Mouse (Mus musculus) olfactory bulb, adult 2 months (tissue): ENCODE measurements at regions not wholly inside any gene's neighbourhood (a gene's known extent, or its start where the extent isn't known, plus 50 kb on each side); places are given as distances from the start of the nearest gene placed in this dataset.
"Not testable (repeated sequence)": the region's sequence is repeated elsewhere in the genome, so short reads cannot be mapped to it uniquely, and the experiment has no call there.

Experiments used
- H3K27ac ChIP-seq: fragments of 200-500 bp; 2 replicates; pipeline ENCODE4 v1.5.1; 2012; ENCODE audit warnings: low read depth, low read length; ENCODE audit not compliant: insufficient read depth
- H3K4me1 ChIP-seq: fragments of 200-500 bp; 2 replicates; pipeline ENCODE4 v1.6.1; 2012; ENCODE audit warnings: low read length; ENCODE audit not compliant: control insufficient read depth, insufficient read depth
- H3K4me3 ChIP-seq: fragments of 200-500 bp; 2 replicates; pipeline ENCODE4 v1.5.1; 2012; ENCODE audit warnings: mild to moderate bottlenecking, low read depth, low read length, moderate library complexity; ENCODE audit not compliant: insufficient read depth
- CTCF ChIP-seq: fragments of 200-500 bp; IDR thresholded peaks from 2 replicates; pipeline ENCODE4 v1.5.1; 2012; ENCODE audit warnings: low read depth, mild to moderate bottlenecking, low read length, moderate library complexity; ENCODE audit not compliant: insufficient read depth
- POLR2A ChIP-seq: fragments of 200-500 bp; IDR thresholded peaks from 2 replicates; pipeline ENCODE4 v1.6.1; 2012; ENCODE audit warnings: mild to moderate bottlenecking, low read depth, low read length, moderate library complexity; ENCODE audit not compliant: insufficient read depth
- WGBS: fragments of 180-500 bp; shearing (Covaris S2); methylation state at CpG from one replicate; pipeline ENCODE4 v1.1.7; 2018; 5-methylcytosine and 5-hydroxymethylcytosine counted together

DNA sequence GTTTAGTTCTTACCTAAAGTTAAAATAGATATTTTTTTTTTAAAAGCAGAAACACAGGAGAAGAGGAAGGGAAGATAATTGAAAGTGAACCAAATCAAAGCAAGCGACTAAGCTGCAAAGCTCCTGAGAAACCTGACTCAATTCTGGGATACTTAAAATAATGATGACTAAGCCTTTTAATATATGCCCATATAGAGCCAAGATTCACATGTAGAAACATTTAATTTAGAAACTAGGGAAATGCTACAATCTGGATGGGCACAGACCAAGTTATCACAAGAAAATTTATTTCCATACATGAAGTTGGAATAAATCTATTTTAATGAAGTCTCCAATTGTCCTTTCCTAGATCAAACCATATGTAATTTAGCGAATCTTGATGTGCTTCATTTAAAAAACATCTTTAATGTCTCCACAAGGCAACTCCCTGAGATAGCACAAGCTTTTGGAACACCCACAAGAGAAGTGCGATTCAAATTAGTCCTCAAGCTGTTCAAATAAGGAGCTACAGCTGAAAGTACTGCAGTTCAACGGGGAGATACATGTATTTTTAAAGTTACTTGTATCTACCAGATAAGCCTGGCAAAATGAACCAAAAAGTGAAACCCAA, 386.7 kb downstream of the Car8 start:
- Histone ChIP-seq H3K27ac (no peak overlapping the region), H3K4me3 (no peak overlapping the region), H3K4me1 (no peaks in the 10 kb centered on the region)
- TF ChIP-seq POLR2A = no peak
- no peak for TF ChIP-seq CTCF
- WGBS = 63% methylated on average over 4 of the region's 4 CpGs

DNA sequence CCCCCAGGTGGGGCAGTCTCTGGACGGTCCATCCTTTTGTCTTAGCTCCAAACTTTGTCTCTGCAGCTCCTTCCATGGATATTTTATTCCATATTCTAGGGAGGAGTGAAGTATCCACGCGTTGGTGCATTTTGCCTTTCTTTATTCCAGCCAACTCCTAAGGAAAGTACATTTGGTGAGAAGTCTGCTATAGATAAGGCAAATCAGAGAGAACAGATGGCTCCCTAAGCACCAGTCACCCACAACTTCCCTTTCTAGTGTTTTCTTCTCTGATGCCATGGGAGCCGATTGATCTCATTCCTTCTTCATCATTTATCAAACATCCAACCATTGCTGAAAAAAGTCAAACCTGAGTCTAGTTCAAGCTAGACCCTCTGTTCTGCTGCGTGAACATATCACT, 391.4 kb downstream of the Car8 start:
- TF ChIP-seq POLR2A (no peak), CTCF (no peak)
- Histone ChIP-seq H3K4me1 (no peaks in the 10 kb centered on the region), H3K27ac (no peak overlapping the region), H3K4me3 (no peak overlapping the region)
- 90% methylated on average over 5 of the region's 5 CpGs for WGBS

DNA sequence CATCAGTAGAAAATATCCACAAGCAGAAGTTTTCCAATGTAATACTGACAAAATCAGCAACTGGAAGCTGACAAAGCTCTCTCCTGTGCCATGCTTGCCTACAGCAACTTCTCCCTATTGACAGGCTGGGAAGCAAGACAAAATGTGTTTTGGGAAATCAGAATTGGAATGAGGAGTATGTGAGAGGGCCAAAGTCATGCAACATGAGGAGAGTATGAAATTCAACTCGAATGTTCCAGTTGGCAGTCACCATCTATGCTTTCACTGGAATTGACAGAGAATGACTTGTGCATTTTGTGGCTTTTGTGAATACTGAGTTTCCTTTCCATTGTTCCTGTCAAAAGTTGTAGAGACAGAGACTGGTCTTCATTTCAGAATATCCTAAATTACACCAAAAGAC, 409.7 kb downstream of the Car8 start:
- 33% methylated on average over 1 of the region's 1 CpGs for WGBS
- Histone ChIP-seq H3K4me1 (no peaks in the 10 kb centered on the region), H3K4me3 (no peak overlapping the region), H3K27ac (no peak overlapping the region)
- TF ChIP-seq CTCF = no peak

DNA sequence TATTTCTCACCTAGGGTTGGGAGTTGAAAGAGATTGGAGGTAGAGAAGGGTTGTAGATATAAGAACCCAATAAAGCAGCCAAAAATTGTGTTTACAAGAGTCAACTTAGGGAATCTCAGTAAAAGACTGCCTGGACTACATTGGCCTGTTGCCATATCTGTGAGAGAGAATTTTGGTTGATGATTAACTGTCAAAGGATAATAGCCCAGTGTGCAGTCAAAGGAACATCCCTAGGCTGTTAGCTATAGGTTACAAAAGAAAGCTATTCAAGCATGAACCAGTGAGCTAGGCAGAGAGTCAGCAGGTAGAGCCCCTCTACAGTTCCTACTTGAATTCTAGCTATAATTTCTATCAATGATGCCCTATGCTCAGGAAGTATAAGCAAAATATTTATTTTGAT, 419.0 kb downstream of the Car8 start:
- Histone ChIP-seq H3K4me3 (no peak overlapping the region), H3K27ac (no peak overlapping the region), H3K4me1 (no peaks in the 10 kb centered on the region)
- TF ChIP-seq CTCF = no peak
- TF ChIP-seq POLR2A = no peak

DNA sequence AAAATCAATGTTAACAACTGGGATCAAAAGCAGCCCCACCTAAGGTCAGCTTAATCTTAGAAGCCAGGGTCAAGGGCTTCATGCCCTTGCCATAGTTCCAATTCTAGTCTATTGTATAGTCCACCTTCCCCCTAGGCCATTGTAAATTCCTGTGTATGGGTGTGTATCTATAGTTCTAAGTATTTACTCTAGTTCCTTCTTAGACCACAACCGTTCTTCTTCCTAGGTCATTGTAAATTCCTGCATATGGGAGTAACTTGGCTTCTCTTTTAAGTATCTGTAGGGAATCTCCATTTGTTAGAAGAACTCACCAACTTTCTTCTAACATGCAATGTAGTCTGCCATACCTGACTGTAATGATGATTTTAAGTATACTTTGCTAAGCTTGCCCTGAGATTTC, 461.1 kb downstream of the Car8 start:
- not testable (repeated sequence) for H3K4me1 ChIP-seq, H3K4me3 ChIP-seq, H3K27ac ChIP-seq
- 92% methylated on average over 1 of the region's 1 CpGs for WGBS

DNA sequence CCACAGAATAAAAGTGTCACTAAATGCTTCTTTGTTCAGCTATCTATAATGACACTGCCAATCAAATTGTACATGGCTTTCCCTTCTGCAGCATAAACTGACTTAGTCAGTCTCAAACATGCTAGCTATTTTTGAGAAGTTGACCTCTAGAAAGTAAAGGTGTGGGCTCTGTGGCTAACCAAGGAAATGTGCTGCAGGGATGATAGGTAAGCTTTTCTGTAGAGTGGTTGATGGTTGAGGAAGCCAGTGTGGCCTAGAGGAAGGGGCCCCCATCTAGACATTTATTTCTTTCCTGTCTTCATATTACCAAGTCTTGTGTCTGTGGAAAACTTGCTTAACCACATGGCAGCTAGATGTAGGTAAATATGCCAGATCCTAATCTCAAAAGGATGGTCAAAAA, 483.4 kb downstream of the Car8 start:
- Histone ChIP-seq H3K4me3 (no peak overlapping the region), H3K4me1 (no peaks in the 10 kb centered on the region), H3K27ac (no peak overlapping the region)
- TF ChIP-seq CTCF (no peak), POLR2A (no peak)

DNA sequence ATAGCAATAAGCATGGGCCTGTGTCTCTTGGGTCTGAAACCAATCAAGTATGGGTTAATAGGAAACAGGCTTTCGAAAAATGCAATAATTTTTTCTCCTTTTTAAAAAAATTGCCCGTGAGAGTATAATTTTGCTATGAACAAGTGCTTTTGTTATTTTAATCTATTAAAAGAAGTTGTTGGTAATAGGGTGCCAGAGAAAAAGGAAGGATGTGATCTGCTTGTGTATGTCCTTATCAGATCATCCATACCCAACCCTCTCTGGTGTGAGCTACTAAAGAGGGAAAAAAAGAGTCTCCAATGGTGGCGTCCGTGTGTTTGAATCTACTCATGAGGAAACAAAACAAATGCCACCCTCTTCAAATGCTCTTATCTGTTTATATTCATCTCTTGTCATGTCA, 484.9 kb downstream of the Car8 start:
- no peak overlapping the region for H3K27ac ChIP-seq
- WGBS = 91% methylated on average over 4 of the region's 4 CpGs
- TF ChIP-seq CTCF (no peak), POLR2A (no peak)
- H3K4me1 ChIP-seq = no peaks in the 10 kb centered on the region
- no peak overlapping the region for H3K4me3 ChIP-seq

DNA sequence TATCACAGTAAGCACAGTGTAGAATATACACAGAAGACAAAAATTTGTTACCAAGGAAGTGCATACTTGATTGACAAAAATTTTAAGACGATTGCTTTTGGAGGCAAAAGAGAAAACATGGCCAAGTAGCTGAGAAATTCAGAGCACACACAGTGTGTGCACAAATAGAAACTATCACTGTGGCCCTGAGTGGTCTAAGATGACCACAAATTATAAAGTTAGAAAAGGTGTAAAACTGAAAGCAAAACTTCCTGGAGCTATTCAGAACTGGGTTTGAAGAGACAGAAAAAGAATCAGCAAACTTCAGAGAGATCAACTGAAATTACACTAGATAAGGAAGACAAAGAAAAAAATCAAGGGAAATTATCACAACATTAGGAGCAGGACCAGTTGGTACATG, 487.6 kb downstream of the Car8 start:
- TF ChIP-seq CTCF (no peak), POLR2A (no peak)
- H3K4me1 ChIP-seq = no peaks in the 10 kb centered on the region
- no peak overlapping the region for H3K4me3 ChIP-seq
- H3K27ac ChIP-seq = no peak overlapping the region
- 71% methylated on average over 1 of the region's 1 CpGs for WGBS

DNA sequence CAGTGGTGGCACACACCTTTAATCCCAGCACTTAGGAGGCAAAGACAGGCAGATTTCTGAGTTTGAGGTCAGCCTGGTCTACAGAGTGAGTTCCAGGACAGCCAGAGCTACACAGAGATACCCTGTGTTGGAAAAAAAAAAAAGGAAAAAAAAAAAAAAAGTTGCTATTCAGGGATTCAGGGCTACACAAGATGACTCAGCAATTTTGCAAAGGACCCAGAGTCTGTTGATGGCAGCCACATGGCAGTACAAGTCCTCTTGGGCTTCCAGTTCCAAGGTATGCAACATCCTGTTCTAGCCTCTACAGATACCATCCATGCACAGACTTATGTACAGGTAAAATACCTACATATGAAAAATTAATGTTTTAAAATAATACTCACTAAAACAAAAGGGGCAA, 515.9 kb downstream of the Car8 start:
- TF ChIP-seq CTCF (no peak), POLR2A (no peak)
- Histone ChIP-seq H3K4me3 (no peak overlapping the region), H3K27ac (no peak overlapping the region), H3K4me1 (no peaks in the 10 kb centered on the region)

DNA sequence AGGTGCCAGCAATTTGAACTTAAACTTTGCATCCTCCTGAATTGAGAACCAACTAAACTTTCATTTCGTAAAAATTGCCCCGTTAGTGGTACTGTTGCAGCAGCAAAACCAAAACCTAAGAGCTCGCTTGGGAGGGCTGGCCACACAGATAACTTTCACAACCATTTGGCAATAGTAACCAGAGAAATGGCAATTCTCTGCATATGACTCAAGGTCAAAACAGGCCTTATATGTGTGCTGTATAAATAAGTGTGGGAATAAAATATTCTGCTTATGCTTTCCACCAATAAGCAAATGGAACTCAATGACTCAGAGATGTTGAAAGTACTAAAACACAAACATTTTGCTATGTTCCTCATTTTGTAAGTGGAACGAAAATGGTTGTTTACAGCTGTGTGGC, 550.3 kb downstream of the Car8 start:
- 93% methylated on average over 4 of the region's 4 CpGs for WGBS
- H3K27ac ChIP-seq = no peak overlapping the region
- TF ChIP-seq POLR2A (no peak), CTCF (no peak)
- no peaks in the 10 kb centered on the region for H3K4me1 ChIP-seq
- H3K4me3 ChIP-seq = no peak overlapping the region
